Mouse (Mus musculus): Measurements from ENCODE around the gene Pitpnb. TPM values are rescaled to one million over a fixed set of nuclear protein-coding genes. Genes with fewer than 3 reads are reported as not detected.

The Pitpnb gene
- polyA plus RNA-seq, 1 experiment from 2014 or later: 81.0 TPM

GRCm38 (mm10) chr5:111301736-111302135 is 28.8 kb upstream of the Pitpnb start:
- ATAC-seq (replicated peaks; ENCODE audit: low FRiP score) (no peak), DNase-seq (ENCODE audit: low spot score) (no peak)
- H3K4me2 ChIP-seq: no peak overlapping the region
- no peak overlapping the region for H3K4me3 ChIP-seq (ENCODE audit: low read depth, low read length)
- no peaks in the 10 kb centered on the region for H3K27me3 ChIP-seq (replicated peaks; ENCODE audit: control insufficient read depth, insufficient read depth, low read length)
- no peak overlapping the region for H3K9ac ChIP-seq (ENCODE audit: low read depth, low read length)
- H3K27ac ChIP-seq (ENCODE audit: low read depth, low read length): no peak overlapping the region
- no peaks in the 10 kb centered on the region for H3K4me1 ChIP-seq (replicated peaks; ENCODE audit: control insufficient read depth, insufficient read depth, low read length)
- no peaks in the 10 kb centered on the region for H3K9me3 ChIP-seq (ENCODE audit: control insufficient read depth, low read length)
- WGBS: 58% methylated on average over 7 of the region's 7 CpGs
- H3K36me3 ChIP-seq (ENCODE audit: control insufficient read depth, insufficient read depth, low read length): no peaks in the 10 kb centered on the region

GRCm38 (mm10) chr5:111304730-111305129 is 25.8 kb upstream of the Pitpnb start:
- Histone ChIP-seq H3K4me3 (ENCODE audit: low read depth, low read length) (no peak overlapping the region), H3K27me3 (replicated peaks; ENCODE audit: control insufficient read depth, insufficient read depth, low read length) (no peaks in the 10 kb centered on the region), H3K4me2 (no peak overlapping the region), H3K9ac (ENCODE audit: low read depth, low read length) (no peak overlapping the region), H3K36me3 (ENCODE audit: control insufficient read depth, insufficient read depth, low read length) (no peaks in the 10 kb centered on the region), H3K4me1 (replicated peaks; ENCODE audit: control insufficient read depth, insufficient read depth, low read length) (no peaks in the 10 kb centered on the region), H3K9me3 (ENCODE audit: control insufficient read depth, low read length) (no peaks in the 10 kb centered on the region), H3K27ac (ENCODE audit: low read depth, low read length) (no peak overlapping the region)
- DNase-seq (ENCODE audit: low spot score) (no peak), ATAC-seq (replicated peaks; ENCODE audit: low FRiP score) (no peak)
- WGBS: 86% methylated on average over 3 of the region's 3 CpGs

- no peaks in the 10 kb centered on the region; the same call in 1 of the 2 replicates for H3K9me3 ChIP-seq (ENCODE audit: control insufficient read depth, low read length)
- H3K4me1 ChIP-seq (replicated peaks; ENCODE audit: control insufficient read depth, insufficient read depth, low read length): no peaks in the 10 kb centered on the region
- H3K27ac ChIP-seq (ENCODE audit: low read depth, low read length): no peak overlapping the region
- ATAC-seq (replicated peaks; ENCODE audit: low FRiP score) (no peak), DNase-seq (ENCODE audit: low spot score) (no peak)
- WGBS: 74% methylated on average over 6 of the region's 6 CpGs
- H3K4me3 ChIP-seq (ENCODE audit: low read depth, low read length): no peak overlapping the region
- no peak overlapping the region for H3K4me2 ChIP-seq
- no peaks in the 10 kb centered on the region for H3K36me3 ChIP-seq (ENCODE audit: control insufficient read depth, insufficient read depth, low read length)
- H3K27me3 ChIP-seq (replicated peaks; ENCODE audit: control insufficient read depth, insufficient read depth, low read length): no peaks in the 10 kb centered on the region
- no peak overlapping the region for H3K9ac ChIP-seq (ENCODE audit: low read depth, low read length)
These were observed 20.4 kb upstream of the Pitpnb start for GRCm38 (mm10) chr5:111310185-111310584.

GRCm38 (mm10) chr5:111313833-111314232 is 16.7 kb upstream of the Pitpnb start:
- no peaks in the 10 kb centered on the region for H3K36me3 ChIP-seq (ENCODE audit: control insufficient read depth, insufficient read depth, low read length)

GRCm38 (mm10) chr5:111315061-111315460 is 15.5 kb upstream of the Pitpnb start:
- H3K9ac ChIP-seq (ENCODE audit: low read depth, low read length): no peak overlapping the region
- H3K27ac ChIP-seq (ENCODE audit: low read depth, low read length): no peak overlapping the region
- no peaks in the 10 kb centered on the region for H3K4me1 ChIP-seq (replicated peaks; ENCODE audit: control insufficient read depth, insufficient read depth, low read length)
- DNase-seq (ENCODE audit: low spot score) (no peak), ATAC-seq (replicated peaks; ENCODE audit: low FRiP score) (no peak)
- no peaks in the 10 kb centered on the region for H3K36me3 ChIP-seq (ENCODE audit: control insufficient read depth, insufficient read depth, low read length)
- no peaks in the 10 kb centered on the region for H3K27me3 ChIP-seq (replicated peaks; ENCODE audit: control insufficient read depth, insufficient read depth, low read length)
- H3K9me3 ChIP-seq (ENCODE audit: control insufficient read depth, low read length): no peaks in the 10 kb centered on the region; the same call in 1 of the 2 replicates
- WGBS: 83% methylated on average over 6 of the region's 6 CpGs
- no peak overlapping the region for H3K4me3 ChIP-seq (ENCODE audit: low read depth, low read length)
- no peak overlapping the region for H3K4me2 ChIP-seq

More at GRCm38 (mm10) chr5:111313833-111314232, 16.7 kb upstream of the Pitpnb start:
- Histone ChIP-seq H3K9me3 (ENCODE audit: control insufficient read depth, low read length) (no peaks in the 10 kb centered on the region; the same call in 1 of the 2 replicates), H3K4me2 (no peak overlapping the region), H3K9ac (ENCODE audit: low read depth, low read length) (no peak overlapping the region), H3K4me1 (replicated peaks; ENCODE audit: control insufficient read depth, insufficient read depth, low read length) (no peaks in the 10 kb centered on the region), H3K4me3 (ENCODE audit: low read depth, low read length) (no peak overlapping the region), H3K27me3 (replicated peaks; ENCODE audit: control insufficient read depth, insufficient read depth, low read length) (no peaks in the 10 kb centered on the region), H3K27ac (ENCODE audit: low read depth, low read length) (no peak overlapping the region)
- DNase-seq (ENCODE audit: low spot score) (no peak), ATAC-seq (replicated peaks; ENCODE audit: low FRiP score) (no peak)
- 82% methylated on average over 9 of the region's 9 CpGs for WGBS

GRCm38 (mm10) chr5:111317526-111317925 is 13.0 kb upstream of the Pitpnb start:
- ATAC-seq (replicated peaks; ENCODE audit: low FRiP score) (no peak), DNase-seq (ENCODE audit: low spot score) (no peak)
- WGBS: 73% methylated on average over 3 of the region's 3 CpGs
- Histone ChIP-seq H3K36me3 (ENCODE audit: control insufficient read depth, insufficient read depth, low read length) (no peaks in the 10 kb centered on the region), H3K4me1 (replicated peaks; ENCODE audit: control insufficient read depth, insufficient read depth, low read length) (no peaks in the 10 kb centered on the region), H3K9ac (ENCODE audit: low read depth, low read length) (no peak overlapping the region), H3K27ac (ENCODE audit: low read depth, low read length) (no peak overlapping the region), H3K27me3 (replicated peaks; ENCODE audit: control insufficient read depth, insufficient read depth, low read length) (no peaks in the 10 kb centered on the region), H3K9me3 (ENCODE audit: control insufficient read depth, low read length) (no peaks in the 10 kb centered on the region; the same call in 1 of the 2 replicates), H3K4me2 (no peak overlapping the region), H3K4me3 (ENCODE audit: low read depth, low read length) (no peak overlapping the region)

- Histone ChIP-seq H3K4me2 (no peak overlapping the region), H3K27me3 (replicated peaks; ENCODE audit: control insufficient read depth, insufficient read depth, low read length) (no peaks in the 10 kb centered on the region), H3K27ac (ENCODE audit: low read depth, low read length) (no peak overlapping the region), H3K4me1 (replicated peaks; ENCODE audit: control insufficient read depth, insufficient read depth, low read length) (no peaks in the 10 kb centered on the region), H3K36me3 (ENCODE audit: control insufficient read depth, insufficient read depth, low read length) (no peaks in the 10 kb centered on the region), H3K9me3 (ENCODE audit: control insufficient read depth, low read length) (no peaks in the 10 kb centered on the region; the same call in 1 of the 2 replicates), H3K4me3 (ENCODE audit: low read depth, low read length) (no peak overlapping the region), H3K9ac (ENCODE audit: low read depth, low read length) (no peak overlapping the region)
- ATAC-seq (replicated peaks; ENCODE audit: low FRiP score) (no peak), DNase-seq (ENCODE audit: low spot score) (no peak)
- WGBS: 40% methylated on average over 1 of the region's 1 CpGs
These were observed 11.6 kb upstream of the Pitpnb start for GRCm38 (mm10) chr5:111318946-111319345.

GRCm38 (mm10) chr5:111325813-111326212 is 4.8 kb upstream of the Pitpnb start:
- H3K27ac ChIP-seq (ENCODE audit: low read depth, low read length): no peak overlapping the region
- 0 out of 2 replicates have a peak, but pooled peaks cover 4% of the 10 kb centered on the region for H3K4me1 ChIP-seq (replicated peaks; ENCODE audit: control insufficient read depth, insufficient read depth, low read length)
- no peak overlapping the region for H3K4me3 ChIP-seq (ENCODE audit: low read depth, low read length)
- H3K9me3 ChIP-seq (ENCODE audit: control insufficient read depth, low read length): no peaks in the 10 kb centered on the region
- DNase-seq (ENCODE audit: low spot score): no peak
- no peak overlapping the region for H3K9ac ChIP-seq (ENCODE audit: low read depth, low read length)
- H3K27me3 ChIP-seq (replicated peaks; ENCODE audit: control insufficient read depth, insufficient read depth, low read length): no peaks in the 10 kb centered on the region
- WGBS: 19% methylated on average over 1 of the region's 1 CpGs
- no peak for ATAC-seq (replicated peaks; ENCODE audit: low FRiP score)
- H3K4me2 ChIP-seq: no peak overlapping the region
- H3K36me3 ChIP-seq (ENCODE audit: control insufficient read depth, insufficient read depth, low read length): no peaks in the 10 kb centered on the region

- 64% methylated on average over 7 of the region's 7 CpGs for WGBS
- Histone ChIP-seq H3K9me3 (ENCODE audit: control insufficient read depth, low read length) (no peaks in the 10 kb centered on the region), H3K9ac (ENCODE audit: low read depth, low read length) (no peak overlapping the region), H3K4me2 (no peak overlapping the region), H3K4me1 (replicated peaks; ENCODE audit: control insufficient read depth, insufficient read depth, low read length) (peaks cover 14% of the 10 kb centered on the region), H3K4me3 (ENCODE audit: low read depth, low read length) (no peak overlapping the region), H3K36me3 (ENCODE audit: control insufficient read depth, insufficient read depth, low read length) (no peaks in the 10 kb centered on the region), H3K27ac (ENCODE audit: low read depth, low read length) (no peak overlapping the region), H3K27me3 (replicated peaks; ENCODE audit: control insufficient read depth, insufficient read depth, low read length) (no peaks in the 10 kb centered on the region)
- DNase-seq (ENCODE audit: low spot score) (no peak), ATAC-seq (replicated peaks; ENCODE audit: low FRiP score) (no peak)
These were observed 3.1 kb upstream of the Pitpnb start for GRCm38 (mm10) chr5:111327420-111327819.

All from liver, embryonic 11.5 days (tissue).